8 mouse cellular contexts compared by ENCODE assay signal in the genomic region with DNA sequence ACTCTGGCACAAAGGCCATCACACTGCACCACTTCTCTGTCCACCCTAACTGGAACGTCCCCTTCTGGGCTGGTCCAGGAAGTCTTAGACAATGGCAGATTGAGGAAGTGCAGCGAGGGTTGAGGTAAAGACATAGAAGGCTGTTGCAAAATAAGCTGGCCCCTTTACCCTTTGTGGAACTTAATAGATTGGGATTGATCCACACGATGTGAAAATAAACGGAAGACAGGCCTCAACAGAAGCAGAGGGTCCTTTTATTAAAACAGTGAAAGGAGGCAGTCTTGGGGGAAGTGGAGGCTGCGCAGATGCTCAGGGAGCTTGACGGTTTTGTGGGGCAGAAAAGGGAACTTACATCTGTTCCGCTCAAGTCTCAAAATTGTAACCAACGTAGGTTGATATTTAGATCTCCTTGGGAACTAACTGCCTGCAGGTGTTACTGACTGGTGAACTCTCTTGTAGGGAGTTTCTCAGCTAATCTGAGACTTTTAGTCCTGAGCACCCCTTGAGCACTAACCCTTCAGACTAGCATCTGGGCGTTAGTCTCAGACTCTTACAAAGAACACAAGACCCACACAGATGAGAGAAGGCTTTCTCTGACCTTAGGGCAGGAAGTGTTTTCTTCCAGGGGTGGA. TPM values are rescaled to one million over a fixed set of nuclear protein-coding genes. Genes with fewer than 3 reads are reported as not detected.
A peak's percentile ranks its signal among the peaks of the same experiment; 100 is the strongest.
DNase-seq lines count a peak whose midpoint lies in the region; ATAC-seq lines count a peak whose summit lies in the region.

A gene (plus strand): TSS at position 546 of the 632 bp plus-strand sequence.

- H3K27ac ChIP-seq in brown adipose tissue, adult 24 weeks (replicated peaks; ENCODE audit: low read depth, low read length): peak within 1 kb of the TSS; percentile 69
- H3K27ac ChIP-seq in heart, embryonic 15.5 days: peak within 1 kb of the TSS; percentile 54
- H3K27ac ChIP-seq in liver, embryonic 15.5 days (replicated peaks): peak within 1 kb of the TSS; percentile 80

- intact Hi-C loops in heart, postnatal 25 days (cut with DNase I): no loop called here
- intact Hi-C loops in left cerebral cortex, postnatal 10 days (cut with DNase I): no loop called here

- WGBS in heart, embryonic 15.5 days: 29% methylated on average over 9 of the region's 9 CpGs
- WGBS in liver, embryonic 15.5 days (ENCODE audit: insufficient replicate concordance): 7% methylated on average over 9 of the region's 9 CpGs

- 0 out of 2 replicates have a peak, but pooled peaks have one; percentile 31 for ATAC-seq in heart, embryonic 15.5 days (replicated peaks; ENCODE audit: insufficient number of reproducible peaks, insufficient read depth, low FRiP score, low read depth)
- peak; percentile 34 for ATAC-seq in liver, embryonic 15.5 days (ENCODE audit: insufficient read depth)

- peak; percentile 38 to 64 for DNase-seq in heart, adult 18-20 months
- no peak for DNase-seq in heart, postnatal 25 days (ENCODE audit: low spot score)
- DNase-seq in natural killer cell, adult 2 months (ENCODE audit: low spot score in 2 of 2): peak; percentile 67 to 76
- no peak for DNase-seq in left cerebral cortex, postnatal 10 days (ENCODE audit: extremely low spot score in 1 of 2, low spot score in 2 of 2)
- DNase-seq in kidney, adult 8-10 months: no peak

- 0 out of 2 replicates have a peak, but pooled peaks cover 4% of the 10 kb centered on the region for H3K27me3 ChIP-seq in heart, embryonic 15.5 days
- no peaks in the 10 kb centered on the region for H3K27me3 ChIP-seq in liver, embryonic 15.5 days

- H3K4me1 ChIP-seq in brown adipose tissue, adult 24 weeks (ENCODE audit: control insufficient read depth, insufficient read depth, insufficient read length, low read length): no peaks in the 10 kb centered on the region
- H3K4me1 ChIP-seq in heart, embryonic 15.5 days (replicated peaks): peaks cover 8% of the 10 kb centered on the region
- H3K4me1 ChIP-seq in liver, embryonic 15.5 days (replicated peaks): peaks cover 41% of the 10 kb centered on the region

- peak within 1 kb of the TSS; percentile 59 for H3K4me3 ChIP-seq in brown adipose tissue, adult 24 weeks (ENCODE audit: insufficient read depth, low read depth, low read length)
- H3K4me3 ChIP-seq in heart, embryonic 15.5 days: peak within 1 kb of the TSS; percentile 50
- H3K4me3 ChIP-seq in liver, embryonic 15.5 days (replicated peaks): peak within 1 kb of the TSS; percentile 68

- peak within 1 kb of the TSS; percentile 23; the same call in 1 of the 2 replicates for H3K9ac ChIP-seq in heart, embryonic 15.5 days
- H3K9ac ChIP-seq in liver, embryonic 15.5 days: peak within 1 kb of the TSS; percentile 66

- H3K36me3 ChIP-seq in heart, embryonic 15.5 days: no peaks in the 10 kb centered on the region
- no peaks in the 10 kb centered on the region for H3K36me3 ChIP-seq in liver, embryonic 15.5 days (replicated peaks)

- peak within 1 kb of the TSS; percentile 87 for H3K4me2 ChIP-seq in heart, embryonic 15.5 days
- H3K4me2 ChIP-seq in liver, embryonic 15.5 days: peak within 1 kb of the TSS; percentile 94

- H3K9me3 ChIP-seq in heart, embryonic 15.5 days (replicated peaks): no peaks in the 10 kb centered on the region
- no peaks in the 10 kb centered on the region for H3K9me3 ChIP-seq in liver, embryonic 15.5 days (replicated peaks)

RNA-seq across cellular contexts. Expression of the gene that starts here (rescaled TPM):
- 1 to 10 TPM; 2.5 to 4.9 TPM for total RNA-seq in heart, adult 18-20 months (2021)
- 1 to 10 TPM; 3.4 to 3.5 TPM for total RNA-seq in heart, postnatal 25 days (2021)
- polyA plus RNA-seq in brown adipose tissue, adult 24 weeks (2012; ENCODE audit: insufficient read depth, insufficient read length, missing spikeins): 3.0 and 3.7 TPM in 2 replicates
- polyA plus RNA-seq in heart, embryonic 15.5 days (2015; fragmentation: Nextera tagmentation; extraction: Ambion mirVana): 1.9 and 4.0 TPM in 2 replicates
- 12.7 and 13.1 TPM in 2 replicates for polyA plus RNA-seq in liver, embryonic 15.5 days (2015; fragmentation: Nextera tagmentation; extraction: Ambion mirVana)
- 1 to 10 TPM; 6.6 to 7.2 TPM for total RNA-seq in left cerebral cortex, postnatal 10 days (2021)

Comparison
In these comparisons a context has a peak if more than half of its experiments do, and no peak if none do; other contexts are left out.
1. DNase-seq: peak in heart, adult 18-20 months (2 of 2) and natural killer cell, adult 2 months (2 of 2); none in heart, postnatal 25 days (single experiment), left cerebral cortex, postnatal 10 days (0 of 2) and kidney, adult 8-10 months (0 of 2).
2. Peak in every context shown above with its lines, with median percentiles within 50 percentile points of each other: H3K27ac ChIP-seq and H3K4me3 ChIP-seq.